Mouse (Mus musculus) forebrain, embryonic 14.5 days (tissue): ENCODE measurements around the gene Msmo1. TPM values are rescaled to one million over a fixed set of nuclear protein-coding genes. Genes with fewer than 3 reads are reported as not detected.

ENCODE experiments used
- ATAC-seq: fragments of 200-750 bp; cut with Nextera tagmentation; 2 replicates; pipeline ENCODE4 v1.8.0; 2017; ENCODE audit warnings: mild to moderate bottlenecking, moderate library complexity
- DNase-seq: peaks from one replicate; pipeline ENCODE4 v3.0.0-alpha.2; 2015; ENCODE audit warnings: low spot score
- H3K27ac ChIP-seq: fragments of 300-500 bp; sonication (generic); 2 replicates; pipeline ENCODE4 v1.5.1; 2014; ENCODE audit warnings: low read depth, mild to moderate bottlenecking, control low read depth, low read length, moderate library complexity
- H3K27me3 ChIP-seq: fragments of 300-500 bp; sonication (generic); replicated peaks from 2 replicates; pipeline ENCODE4 v1.6.1; 2014; ENCODE audit warnings: low read length, control low read depth, mixed read lengths; ENCODE audit not compliant: control insufficient read depth, insufficient read depth
- H3K36me3 ChIP-seq: fragments of 300-500 bp; sonication (generic); 2 replicates; pipeline ENCODE4 v1.6.1; 2014; ENCODE audit warnings: low read length, control low read depth; ENCODE audit not compliant: control insufficient read depth, insufficient read depth
- H3K4me1 ChIP-seq: fragments of 300-500 bp; sonication (generic); 2 replicates; pipeline ENCODE4 v1.6.1; 2014; ENCODE audit warnings: antibody characterized with exemption, low read length, control low read depth; ENCODE audit not compliant: control insufficient read depth, insufficient read depth
- H3K4me2 ChIP-seq: fragments of 300-500 bp; sonication (generic); 2 replicates; pipeline ENCODE4 v1.6.1; 2014; ENCODE audit warnings: mild to moderate bottlenecking, control low read depth, low read length
- H3K4me3 ChIP-seq: fragments of 300-500 bp; sonication (generic); 2 replicates; pipeline ENCODE4 v1.5.1; 2014; ENCODE audit warnings: low read depth, low read length, control low read depth
- H3K9ac ChIP-seq: fragments of 300-500 bp; sonication (generic); 2 replicates; pipeline ENCODE4 v1.6.1; 2014; ENCODE audit warnings: mild to moderate bottlenecking, low read length, control low read depth, moderate library complexity
- H3K9me3 ChIP-seq: fragments of 300-500 bp; sonication (generic); replicated peaks from 2 replicates; pipeline ENCODE4 v1.6.1; 2016; ENCODE audit warnings: low read length, control low read depth, mixed read lengths; ENCODE audit not compliant: control insufficient read depth
- WGBS: fragments of 180-500 bp; shearing (Covaris S2); extraction: QIAGEN DNeasy Blood & Tissue Kit; methylation state at CpG from one replicate; pipeline ENCODE4 v1.1.7; 2014; 5-methylcytosine and 5-hydroxymethylcytosine counted together
- polyA plus RNA-seq: library from polyadenylated mRNA; unstranded; fragments of >200 nt; fragmentation: Nextera tagmentation; extraction: Ambion mirVana; gene quantifications from 2 replicates; pipeline ENCODE4 v1.2.1, GENCODE M21; 2014

Msmo1 gene
- polyA plus RNA-seq, 1 experiment from 2014 or later, result 172 TPM

DNA sequence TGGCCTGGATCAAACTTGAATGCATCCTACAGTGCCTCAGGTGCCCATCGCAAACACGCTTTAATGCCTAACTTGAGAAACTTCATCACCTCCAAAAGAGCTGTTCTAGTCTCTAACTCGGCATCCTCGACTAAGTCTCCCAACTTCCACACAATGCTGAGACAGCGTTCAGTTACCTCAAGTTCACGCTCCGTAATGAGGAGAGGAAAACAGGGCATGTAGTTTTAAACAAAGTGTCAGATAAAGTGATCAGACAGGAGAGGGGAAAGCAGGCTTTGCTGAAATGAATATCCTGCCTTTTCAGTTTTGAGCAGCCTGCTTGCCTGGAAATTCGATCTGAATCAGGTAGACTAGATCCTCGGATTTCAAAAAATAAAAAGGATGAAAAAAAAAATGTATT, 996 bp downstream of the Msmo1 start:
- H3K9ac ChIP-seq, result peak overlapping the region; percentile 78
- peaks cover 19% of the 10 kb centered on the region for H3K36me3 ChIP-seq
- H3K4me3 ChIP-seq, result peak overlapping the region; percentile 63
- no peaks in the 10 kb centered on the region for H3K27me3 ChIP-seq
- peak overlapping the region; percentile 54 for H3K4me2 ChIP-seq
- H3K9me3 ChIP-seq, result no peaks in the 10 kb centered on the region
- no peak for DNase-seq
- H3K4me1 ChIP-seq, result peaks cover 13% of the 10 kb centered on the region; the same call in 1 of the 2 replicates
- ATAC-seq, result no peak
- no peak overlapping the region for H3K27ac ChIP-seq
- 6% methylated on average over 9 of the region's 9 CpGs for WGBS

DNA sequence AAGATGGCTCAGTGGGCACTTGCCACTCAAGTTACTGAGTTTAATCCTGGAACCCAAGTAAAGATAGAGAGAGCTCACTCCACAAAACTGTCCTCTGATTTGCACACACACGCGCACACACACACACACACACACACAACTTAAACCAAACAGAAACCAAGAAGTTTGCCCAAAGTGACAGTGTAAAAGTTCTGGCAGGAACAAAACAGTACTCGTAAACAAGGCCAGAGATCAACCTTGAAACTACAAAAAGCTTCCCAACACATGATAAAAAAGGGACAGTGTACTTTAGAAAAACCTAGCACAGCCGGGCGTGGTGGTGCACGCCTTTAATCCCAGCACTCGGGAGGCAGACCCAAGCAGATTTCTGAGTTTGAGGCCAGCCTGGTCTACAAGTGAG, 5.4 kb downstream of the Msmo1 start:
- no peak for ATAC-seq
- no peak for DNase-seq
- Histone ChIP-seq H3K27me3 (no peaks in the 10 kb centered on the region), H3K9ac (no peak overlapping the region), H3K4me1 (peaks cover 10% of the 10 kb centered on the region; the same call in 1 of the 2 replicates), H3K4me3 (no peak overlapping the region), H3K9me3 (no peaks in the 10 kb centered on the region), H3K4me2 (no peak overlapping the region), H3K27ac (no peak overlapping the region), H3K36me3 (peaks cover 59% of the 10 kb centered on the region)
- WGBS, result 89% methylated on average over 7 of the region's 7 CpGs

DNA sequence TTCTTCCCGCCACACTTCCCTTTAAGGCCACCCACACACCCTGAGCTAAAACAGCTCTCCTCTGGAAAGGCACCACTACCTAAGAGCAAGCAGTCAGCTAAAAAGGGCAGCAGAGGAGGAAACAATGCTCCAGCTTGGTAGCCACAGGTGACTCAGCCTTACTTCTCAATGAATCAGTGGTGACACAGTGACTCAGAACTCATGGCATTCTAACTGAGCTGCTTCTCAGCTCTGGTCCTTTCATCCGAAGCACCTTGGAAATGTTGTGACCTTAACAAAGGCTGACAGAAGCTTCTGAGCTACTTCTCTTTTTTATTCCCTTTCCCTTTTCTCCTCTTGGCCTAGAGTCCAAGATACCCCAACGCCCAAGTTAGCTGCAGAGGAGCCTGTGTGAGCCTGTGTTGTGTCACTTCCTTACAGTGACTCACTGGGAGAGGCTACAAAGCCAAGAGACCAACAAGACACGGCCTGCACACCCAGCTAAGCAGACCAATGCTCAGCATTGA, 7.3 kb downstream of the Msmo1 start:
- Histone ChIP-seq H3K36me3 (peaks cover 73% of the 10 kb centered on the region), H3K9ac (no peak overlapping the region), H3K27ac (no peak overlapping the region), H3K4me3 (no peak overlapping the region), H3K4me1 (peaks cover 5% of the 10 kb centered on the region; the same call in 1 of the 2 replicates), H3K4me2 (no peak overlapping the region), H3K9me3 (no peaks in the 10 kb centered on the region), H3K27me3 (no peaks in the 10 kb centered on the region)
- 90% methylated on average over 4 of the region's 4 CpGs for WGBS
- DNase-seq, result no peak
- no peak for ATAC-seq

DNA sequence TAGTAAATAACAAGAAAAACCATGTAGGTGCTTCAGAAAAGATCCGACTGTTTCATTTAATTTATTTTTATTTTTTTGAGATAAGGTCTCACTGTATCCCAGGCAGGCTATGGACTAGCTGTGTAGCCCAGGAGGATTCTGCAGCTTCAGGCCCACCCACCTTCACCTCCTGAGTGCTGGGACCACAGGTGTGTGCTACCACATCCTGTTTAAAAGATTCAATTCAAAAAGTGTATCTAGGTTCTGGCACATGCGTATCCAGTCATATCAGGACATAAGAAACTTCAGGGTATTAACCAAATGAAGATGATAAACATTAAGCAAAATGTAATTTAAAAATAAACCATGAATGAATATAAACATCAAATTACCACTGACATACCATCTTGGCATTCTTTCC, 10.4 kb downstream of the Msmo1 start:
- ATAC-seq (no peak), DNase-seq (no peak)
- Histone ChIP-seq H3K9ac (no peak overlapping the region), H3K4me2 (no peak overlapping the region), H3K4me1 (no peaks in the 10 kb centered on the region), H3K4me3 (no peak overlapping the region), H3K27me3 (no peaks in the 10 kb centered on the region), H3K27ac (no peak overlapping the region), H3K36me3 (peaks cover 89% of the 10 kb centered on the region), H3K9me3 (no peaks in the 10 kb centered on the region)
- 92% methylated on average over 2 of the region's 2 CpGs for WGBS

DNA sequence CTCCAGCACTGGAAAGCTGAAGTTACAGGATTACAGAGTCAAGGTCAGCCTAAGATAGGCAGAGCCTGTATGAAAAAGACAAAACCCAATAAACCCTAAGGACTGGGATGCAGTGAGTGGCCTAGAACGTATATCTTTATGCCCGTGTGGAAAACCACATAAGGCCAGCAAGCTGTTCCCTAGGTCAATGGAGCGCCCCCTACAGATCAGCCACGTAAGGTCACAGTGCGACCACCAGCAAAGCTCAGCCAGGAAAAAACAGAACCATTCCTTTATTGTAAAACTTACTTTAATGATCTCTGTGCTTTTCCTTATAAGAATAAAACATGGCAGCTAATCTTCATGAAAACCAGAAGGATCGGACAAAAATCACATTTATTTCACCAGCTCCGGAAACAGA, 15.7 kb downstream of the Msmo1 start:
- Histone ChIP-seq H3K27me3 (no peaks in the 10 kb centered on the region), H3K9me3 (no peaks in the 10 kb centered on the region), H3K4me2 (no peak overlapping the region), H3K4me1 (no peaks in the 10 kb centered on the region), H3K27ac (no peak overlapping the region), H3K36me3 (peaks cover 69% of the 10 kb centered on the region), H3K4me3 (no peak overlapping the region), H3K9ac (no peak overlapping the region)
- ATAC-seq (no peak), DNase-seq (no peak)
- 84% methylated on average over 7 of the region's 7 CpGs for WGBS

DNA sequence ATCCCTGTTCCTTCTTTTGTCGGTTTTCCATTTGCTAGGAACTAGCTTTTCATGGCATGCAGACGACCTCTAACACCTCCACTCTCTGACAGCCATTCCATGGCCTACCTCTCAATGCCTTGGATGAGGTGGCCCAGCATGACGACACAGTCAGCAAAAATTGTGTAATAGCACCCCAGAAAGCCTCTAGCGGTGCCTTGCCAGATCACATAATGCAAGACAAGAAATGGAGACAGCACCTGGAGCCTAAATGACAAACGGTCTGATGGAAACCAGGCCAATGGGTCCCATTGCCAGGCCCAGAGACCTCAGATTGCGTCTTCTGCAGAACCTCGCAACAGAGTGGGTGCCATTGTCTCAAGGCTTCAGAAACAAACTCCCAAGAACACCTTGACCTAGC, 21.1 kb downstream of the Msmo1 start:
- no peak overlapping the region for H3K4me2 ChIP-seq
- H3K27me3 ChIP-seq, result no peaks in the 10 kb centered on the region
- H3K27ac ChIP-seq, result no peak overlapping the region
- no peak for DNase-seq
- H3K4me3 ChIP-seq, result no peak overlapping the region
- WGBS, result 93% methylated on average over 7 of the region's 7 CpGs
- no peaks in the 10 kb centered on the region for H3K9me3 ChIP-seq
- H3K9ac ChIP-seq, result no peak overlapping the region
- H3K36me3 ChIP-seq, result peaks cover 20% of the 10 kb centered on the region
- no peak for ATAC-seq
- no peaks in the 10 kb centered on the region for H3K4me1 ChIP-seq

DNA sequence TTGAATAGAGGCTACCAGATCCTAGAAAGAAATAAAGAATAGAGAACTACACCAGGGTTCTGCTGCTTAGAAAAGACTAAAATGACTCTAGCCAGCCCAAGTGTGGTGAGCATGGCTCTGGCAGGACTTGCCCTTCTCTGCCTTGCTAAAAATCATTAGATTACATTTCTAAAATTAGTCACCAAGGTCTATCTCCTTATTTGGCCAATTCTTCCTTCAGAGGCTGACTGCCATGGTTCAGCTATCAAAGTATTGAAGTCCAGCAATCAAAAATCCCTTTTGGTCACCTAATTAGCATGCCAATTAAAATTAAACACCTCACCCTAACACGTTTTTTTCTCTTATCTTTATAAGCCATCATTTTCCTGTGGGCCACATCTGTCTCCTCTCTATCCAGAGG, 22.0 kb downstream of the Msmo1 start:
- no peak for ATAC-seq
- no peak for DNase-seq
- Histone ChIP-seq H3K9ac (no peak overlapping the region), H3K4me1 (no peaks in the 10 kb centered on the region), H3K4me3 (no peak overlapping the region), H3K27me3 (no peaks in the 10 kb centered on the region), H3K9me3 (no peaks in the 10 kb centered on the region), H3K36me3 (peaks cover 11% of the 10 kb centered on the region), H3K4me2 (no peak overlapping the region), H3K27ac (no peak overlapping the region)
- WGBS, result 24% methylated on average over 1 of the region's 1 CpGs

DNA sequence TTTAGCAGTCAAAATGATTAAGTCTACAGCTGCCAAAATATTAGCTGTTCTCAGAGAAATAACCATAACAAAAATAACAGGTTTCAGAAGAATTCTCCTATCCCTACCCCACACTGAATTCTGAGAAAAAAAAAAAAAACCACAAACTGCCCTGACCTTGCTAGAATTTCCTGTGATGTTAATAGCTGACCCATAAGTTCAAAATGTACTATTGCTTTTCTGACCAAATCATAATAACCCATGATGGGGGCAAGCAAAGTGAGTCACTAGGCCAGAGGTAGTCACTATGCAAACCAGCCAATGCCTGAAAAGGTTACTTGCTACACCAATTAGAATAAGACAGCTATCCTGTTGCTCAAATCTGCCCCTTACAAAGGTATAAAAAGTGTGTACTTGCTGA, 26.1 kb downstream of the Msmo1 start:
- Histone ChIP-seq H3K4me3 (no peak overlapping the region), H3K9ac (no peak overlapping the region)
- ATAC-seq, result no peak

DNA sequence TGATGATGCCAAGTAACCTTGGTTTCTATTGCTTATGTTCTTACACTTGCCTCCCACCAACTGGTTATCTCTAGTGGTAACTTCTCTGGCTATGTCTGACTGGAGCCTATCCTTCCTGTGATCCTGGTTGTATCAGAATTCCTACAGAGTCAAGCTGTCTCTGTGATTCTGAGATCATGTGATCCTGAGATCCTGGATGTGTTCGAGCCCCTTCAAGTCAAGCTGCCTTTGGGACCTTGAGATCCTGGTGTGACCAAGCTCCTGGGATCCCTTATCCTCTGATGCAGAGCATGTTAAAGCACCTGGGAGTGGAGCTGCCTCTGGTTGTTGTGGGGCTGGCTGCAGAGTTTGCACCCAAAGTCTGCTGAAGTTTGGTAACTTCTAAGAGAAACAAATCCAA, 30.4 kb downstream of the Msmo1 start:
- Histone ChIP-seq H3K4me2 (no peak overlapping the region), H3K27ac (no peak overlapping the region), H3K9ac (no peak overlapping the region), H3K4me3 (no peak overlapping the region), H3K4me1 (no peaks in the 10 kb centered on the region), H3K36me3 (no peaks in the 10 kb centered on the region), H3K9me3 (no peaks in the 10 kb centered on the region), H3K27me3 (no peaks in the 10 kb centered on the region)
- DNase-seq (no peak), ATAC-seq (no peak)
- WGBS, result 84% methylated on average over 1 of the region's 1 CpGs

More for the DNA sequence above, 26.1 kb downstream of the Msmo1 start:
- Histone ChIP-seq H3K4me1 (no peaks in the 10 kb centered on the region), H3K4me2 (no peak overlapping the region), H3K36me3 (no peaks in the 10 kb centered on the region), H3K27ac (no peak overlapping the region), H3K9me3 (no peaks in the 10 kb centered on the region), H3K27me3 (no peaks in the 10 kb centered on the region)
- DNase-seq, result no peak
